Mouse (Mus musculus): ENCODE data around the gene AI837181.

DNA sequence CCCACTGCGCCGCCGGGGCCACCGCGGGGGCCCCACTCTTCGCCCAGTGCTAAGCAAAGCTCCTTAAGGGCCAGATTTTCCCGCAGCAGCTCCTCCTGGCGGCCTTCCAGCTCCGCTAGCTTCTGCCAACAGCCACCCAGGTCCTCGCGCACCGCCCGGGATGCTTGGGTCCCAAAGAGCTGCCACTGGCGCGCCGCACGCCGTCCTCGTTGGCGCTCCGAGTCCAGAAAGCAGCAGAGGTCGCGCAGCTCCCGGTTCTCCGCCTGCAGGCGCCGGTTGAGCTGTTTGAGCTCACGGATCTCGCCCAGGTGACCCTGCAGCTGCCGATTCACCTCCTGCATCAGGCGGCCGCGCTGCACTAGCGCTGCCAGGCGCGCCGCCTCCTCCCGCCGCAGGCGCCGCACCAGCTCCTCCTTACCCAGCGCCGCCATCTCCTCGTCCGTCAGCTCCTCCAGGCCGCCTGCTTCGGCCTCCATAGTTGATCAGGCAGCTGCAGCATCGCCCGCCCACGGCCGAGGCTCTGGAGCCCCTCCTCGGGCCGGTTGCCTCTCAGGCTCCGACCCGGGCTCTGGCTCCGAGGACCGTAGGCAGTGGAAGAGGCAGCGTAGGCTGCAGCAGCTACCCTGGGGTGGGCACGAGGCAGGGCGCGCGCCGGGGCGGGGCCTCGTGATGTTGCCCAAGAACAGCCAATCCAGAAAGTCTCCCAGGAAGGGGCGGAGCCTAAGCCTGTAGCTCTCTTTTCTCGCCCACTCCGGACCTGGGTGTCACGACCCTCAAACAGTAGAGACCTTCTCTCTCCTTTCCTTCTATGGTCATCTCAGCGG is 32.2 kb downstream of the AI837181 start:
- TF ChIP-seq CTCF (IDR thresholded peaks at IDR 0.05; ENCODE audit: extremely low read depth, insufficient read depth, insufficient read length, insufficient replicate concordance): no peak
- TF ChIP-seq POLR2A (IDR thresholded peaks at IDR 0.05; ENCODE audit: low read depth, low read length): peak; percentile 75
